Mouse (Mus musculus) MN1 (cell line): ENCODE measurements around the gene 4930518I15Rik.
"Not testable (repeated sequence)": the region's sequence is repeated elsewhere in the genome, so short reads cannot be mapped to it uniquely, and the experiment has no call there.

Source experiments
- DNase-seq: peaks from one replicate; pipeline ENCODE4 v3.0.0-alpha.2; 2016; ENCODE audit warnings: low spot score

Gene 4930518I15Rik

DNA sequence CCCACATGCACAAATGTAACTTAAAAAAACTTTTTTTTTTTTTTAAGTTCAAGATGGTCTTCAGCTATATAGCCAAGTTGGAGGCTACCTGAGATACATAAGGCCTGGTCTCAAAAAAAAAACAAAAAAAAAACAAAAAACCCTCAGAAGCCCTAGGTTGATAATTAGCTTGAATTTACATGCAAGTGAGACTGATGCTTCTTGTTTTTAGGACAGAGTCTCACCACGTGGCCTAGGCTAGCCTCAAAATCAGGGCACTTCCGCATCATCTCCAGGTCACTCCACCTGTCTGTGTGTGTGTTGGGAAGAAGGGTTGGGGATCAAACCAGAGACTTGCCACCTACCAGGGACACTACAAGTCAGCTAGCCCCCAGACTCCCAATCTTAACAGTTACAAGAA, at the start of gene 4930518I15Rik:
Gene 4930518I15Rik, minus strand, starts transcription at position 112 of the 400 bp plus-strand sequence.
- no peak for DNase-seq

DNA sequence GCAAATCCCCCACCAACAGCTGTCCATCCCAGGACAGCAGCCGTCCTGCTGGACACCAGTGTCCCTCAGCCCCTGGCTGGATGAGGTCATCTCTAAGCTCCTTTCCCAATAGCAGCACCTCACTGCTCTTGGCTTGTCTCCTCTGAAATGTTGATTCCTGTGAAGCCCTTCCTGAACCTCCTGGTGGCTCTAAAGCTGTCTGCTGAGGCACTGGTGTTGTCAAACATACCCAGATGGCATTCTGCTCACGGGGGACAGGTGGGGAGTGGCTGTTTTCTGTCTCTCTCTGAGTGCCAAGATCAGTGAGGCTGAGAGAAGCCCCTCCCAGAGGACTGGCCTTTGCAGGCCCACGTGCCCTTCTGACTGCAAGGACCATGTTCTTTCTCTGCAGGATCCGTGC, 48.2 kb upstream of the 4930518I15Rik start:
- not testable (repeated sequence) for DNase-seq

DNA sequence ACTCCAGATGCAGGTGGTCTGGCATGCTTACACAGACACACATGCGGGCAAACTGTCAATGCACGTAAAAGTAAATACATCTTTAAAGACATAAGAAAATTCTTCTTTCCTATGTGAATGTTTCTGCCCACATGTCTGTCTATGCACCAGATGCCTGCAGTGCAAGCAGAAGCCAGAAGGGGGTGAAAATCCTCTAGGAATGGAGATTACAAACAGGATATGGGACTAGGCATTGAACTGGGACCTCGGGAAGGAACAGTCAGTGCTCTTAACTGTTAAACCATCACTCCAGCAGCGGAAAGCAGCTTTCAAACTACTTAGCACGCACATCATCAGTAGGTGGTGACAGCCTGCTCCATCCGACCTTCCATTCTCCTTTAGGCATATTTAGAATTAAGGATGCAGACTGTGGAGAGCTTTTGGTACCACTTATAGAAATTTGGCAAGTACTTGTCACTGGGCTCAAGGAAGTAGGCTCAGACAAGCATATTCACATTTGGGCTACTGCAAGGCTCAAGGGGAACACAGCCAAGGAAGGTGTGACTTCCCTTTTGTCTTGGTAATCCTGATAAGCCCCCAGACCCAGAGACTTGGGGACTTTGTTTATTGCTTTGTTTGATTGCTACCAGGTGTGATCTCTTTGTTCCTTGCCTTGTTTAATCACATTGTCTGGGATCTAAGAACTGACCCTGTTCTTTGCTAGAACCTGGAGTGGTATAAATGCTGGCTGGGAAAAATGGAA, 47.4 kb upstream of the 4930518I15Rik start:
- DNase-seq, result peak; percentile 58

DNA sequence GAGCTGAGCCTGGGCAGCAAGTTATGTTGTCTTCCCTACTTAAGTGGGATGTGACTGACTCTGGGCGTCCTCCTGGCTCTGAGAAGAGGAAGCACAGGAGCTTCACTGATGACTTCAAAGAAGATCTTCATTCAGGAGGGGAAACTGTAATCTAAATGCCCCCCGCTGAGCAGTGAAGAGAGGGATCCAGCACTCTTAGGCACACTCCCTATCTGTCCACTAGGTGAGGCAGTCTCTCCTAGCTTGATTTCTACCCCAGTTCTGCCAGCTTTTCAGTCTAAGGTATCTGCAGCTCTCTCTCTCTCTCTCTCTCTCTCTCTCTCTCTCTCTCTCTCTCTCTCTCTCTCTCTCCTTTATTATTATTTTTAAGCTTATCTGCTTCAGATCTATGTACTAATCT, 45.6 kb upstream of the 4930518I15Rik start:
- no peak for DNase-seq

DNA sequence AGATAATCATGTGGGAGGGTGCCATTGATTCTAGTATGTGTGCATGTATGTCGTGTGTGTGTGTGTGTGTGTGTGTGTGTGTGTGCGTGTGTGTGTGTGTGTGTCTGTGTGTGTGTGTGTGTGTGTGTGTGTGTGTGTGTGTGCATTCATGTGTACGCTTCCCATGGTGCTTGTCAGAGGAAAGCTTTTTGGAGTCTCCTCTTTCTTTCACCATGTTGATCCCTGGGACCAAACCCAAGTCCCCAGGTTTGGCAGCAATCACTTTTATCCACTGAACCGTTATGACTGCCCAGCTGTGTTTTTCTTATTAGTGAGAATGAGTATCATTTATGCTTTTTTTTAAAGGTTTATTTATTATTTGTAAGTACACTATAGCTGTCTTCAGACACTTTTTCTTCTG, 44.7 kb upstream of the 4930518I15Rik start:
- not testable (repeated sequence) for DNase-seq

DNA sequence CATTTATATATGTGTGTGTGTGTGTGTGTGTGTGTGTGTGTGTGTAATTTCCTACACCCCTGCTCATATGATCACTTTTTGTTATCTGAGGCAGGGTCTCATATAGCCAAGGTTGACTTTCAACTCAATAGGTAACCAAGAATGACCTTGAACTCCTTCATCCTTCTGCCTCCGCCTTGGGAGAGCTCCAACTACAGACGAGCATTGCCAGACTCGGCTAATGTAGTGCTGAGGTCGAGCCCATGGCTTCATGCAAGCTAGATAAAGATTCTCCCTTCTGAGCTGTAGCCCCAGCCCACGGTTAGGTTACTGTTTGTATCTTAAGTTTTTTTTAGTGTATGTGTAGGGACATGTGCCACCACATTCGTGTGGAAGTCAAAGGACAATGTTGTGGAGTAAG, 44.1 kb upstream of the 4930518I15Rik start:
- no peak for DNase-seq

DNA sequence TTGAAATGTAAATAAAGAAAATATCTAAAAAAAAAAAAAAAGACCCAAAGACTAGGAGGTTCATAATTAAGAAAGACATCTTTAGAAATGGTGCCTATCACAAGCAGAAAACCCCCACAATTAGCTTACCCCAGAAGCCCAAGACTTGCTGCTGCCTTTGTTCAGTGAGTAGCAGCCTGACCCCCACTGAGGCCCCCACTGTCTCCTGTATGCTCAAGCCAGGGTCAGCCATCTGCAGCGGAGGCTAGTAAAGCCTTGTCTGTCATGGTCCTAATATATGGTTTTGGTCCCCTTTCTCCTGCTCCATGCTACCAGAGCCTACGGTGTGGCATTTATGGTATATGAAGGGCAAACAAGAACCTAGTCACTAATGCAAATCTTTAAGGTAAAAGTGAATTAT, 43.6 kb upstream of the 4930518I15Rik start:
- no peak for DNase-seq

DNA sequence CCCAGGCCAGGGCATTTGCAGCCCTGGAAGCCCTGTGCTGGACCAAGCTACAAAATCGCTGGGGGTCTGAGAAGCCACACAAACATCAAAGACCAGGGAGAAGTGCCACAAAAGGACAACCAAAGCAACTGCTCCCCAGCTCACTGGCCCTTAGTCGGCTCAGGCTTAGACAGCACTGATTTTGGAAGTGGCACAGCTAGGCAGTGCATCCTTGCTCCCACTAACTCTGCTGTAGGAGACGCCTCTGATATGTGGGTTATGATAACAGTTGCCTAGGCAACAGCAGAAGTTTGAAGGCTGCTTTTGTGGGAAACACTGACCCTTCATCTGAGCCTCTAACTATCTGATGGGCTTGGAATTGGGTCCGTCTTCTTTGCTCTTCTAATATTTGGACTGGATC, 41.4 kb upstream of the 4930518I15Rik start:
- no peak for DNase-seq

DNA sequence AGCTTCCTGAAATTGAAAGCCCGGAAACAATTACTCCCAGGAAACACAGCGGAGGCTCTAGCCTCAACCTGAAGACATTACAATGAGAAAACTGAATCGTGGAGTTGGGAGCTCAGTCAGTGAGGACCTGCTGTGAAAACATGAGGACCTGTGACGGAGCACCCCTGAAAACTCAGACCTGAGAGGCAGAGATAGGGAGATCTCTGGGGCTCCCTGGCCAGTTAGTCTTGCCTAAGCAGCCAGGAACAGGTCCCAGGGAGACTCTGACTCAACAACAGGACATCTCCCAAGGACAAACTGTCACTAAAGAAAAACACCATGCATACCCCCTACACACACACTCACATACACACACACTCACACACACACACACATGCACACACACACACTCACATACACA, 40.6 kb upstream of the 4930518I15Rik start:
- no peak for DNase-seq

DNA sequence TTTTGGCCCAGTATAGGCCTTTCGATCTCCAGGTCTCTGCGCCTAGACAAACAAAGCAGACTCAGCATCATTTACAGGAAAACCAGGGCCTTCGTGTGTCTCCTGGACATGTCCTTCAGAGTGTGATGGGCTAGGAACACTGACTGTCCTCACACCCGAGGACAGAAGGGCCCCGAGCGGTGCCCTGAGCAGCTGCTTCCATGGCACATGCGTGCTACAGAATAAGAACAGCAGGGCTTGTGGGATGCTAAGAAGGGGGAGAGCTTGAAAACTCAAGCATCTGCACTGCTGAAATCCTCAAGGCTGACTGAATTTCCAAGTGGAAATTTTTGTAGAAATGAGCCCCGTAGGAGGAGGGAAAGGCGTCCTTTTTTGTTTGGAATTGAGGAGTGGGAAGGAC, 39.3 kb upstream of the 4930518I15Rik start:
- DNase-seq, result no peak

DNA sequence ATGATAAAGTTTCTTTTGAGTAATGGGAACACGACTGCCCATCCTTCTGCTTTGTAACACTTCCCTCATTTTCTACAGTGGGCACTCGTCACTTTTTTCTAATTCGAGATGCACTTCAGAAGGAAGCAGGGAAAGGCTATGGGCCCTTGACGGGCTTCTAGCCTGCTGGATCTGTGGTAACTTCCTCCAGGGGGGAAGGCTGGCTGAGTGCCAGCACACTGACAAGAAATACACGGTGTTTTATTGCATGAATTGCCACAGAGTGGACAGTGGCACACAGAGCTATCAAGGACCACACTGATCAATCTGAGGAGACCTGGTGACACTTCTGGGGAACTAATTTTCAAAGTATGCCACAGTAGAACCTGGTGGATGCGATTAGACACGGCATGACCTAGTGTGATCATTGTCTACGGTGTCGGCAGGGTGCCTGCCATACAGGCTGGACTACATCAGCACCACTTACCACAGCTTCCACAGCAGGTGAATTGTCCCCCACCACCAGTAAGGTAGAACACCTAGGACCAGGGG, 38.7 kb upstream of the 4930518I15Rik start:
- DNase-seq, result no peak

DNA sequence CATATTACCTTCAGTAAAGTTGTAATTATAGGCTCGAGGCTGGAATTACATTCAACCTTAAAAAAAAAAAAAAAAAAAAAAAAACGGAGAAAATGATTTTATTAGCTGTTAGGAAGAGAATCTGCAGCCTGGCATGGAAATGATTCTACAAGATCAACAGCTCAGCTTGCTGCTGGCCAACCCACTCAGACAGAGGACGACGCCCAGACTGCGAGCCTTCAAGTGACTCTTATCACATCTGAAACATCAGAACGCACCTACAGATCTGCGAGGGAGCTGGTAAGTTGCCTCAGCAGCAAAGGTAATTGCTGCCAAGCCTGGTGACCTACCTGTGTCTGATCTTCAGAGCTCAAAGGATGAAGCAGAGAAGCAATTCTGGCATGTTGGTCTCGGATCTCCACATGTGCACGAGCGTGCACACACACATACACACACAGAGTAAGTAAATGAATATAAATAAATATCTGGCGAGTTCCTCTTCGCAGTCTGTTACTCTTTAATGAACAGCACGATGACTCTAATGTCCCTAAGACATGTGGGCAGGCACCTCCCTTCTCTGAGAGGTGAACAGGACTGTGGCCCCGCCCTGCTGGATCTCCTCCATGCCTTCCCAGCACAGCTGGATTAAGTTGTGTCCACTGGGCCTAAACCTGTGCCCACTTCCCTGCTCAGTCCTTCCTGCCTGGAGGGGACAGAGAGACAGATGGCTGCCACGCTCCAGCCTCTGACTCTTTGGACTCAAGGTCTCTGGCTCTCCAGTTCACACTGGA, 36.9 kb upstream of the 4930518I15Rik start:
- no peak for DNase-seq

DNA sequence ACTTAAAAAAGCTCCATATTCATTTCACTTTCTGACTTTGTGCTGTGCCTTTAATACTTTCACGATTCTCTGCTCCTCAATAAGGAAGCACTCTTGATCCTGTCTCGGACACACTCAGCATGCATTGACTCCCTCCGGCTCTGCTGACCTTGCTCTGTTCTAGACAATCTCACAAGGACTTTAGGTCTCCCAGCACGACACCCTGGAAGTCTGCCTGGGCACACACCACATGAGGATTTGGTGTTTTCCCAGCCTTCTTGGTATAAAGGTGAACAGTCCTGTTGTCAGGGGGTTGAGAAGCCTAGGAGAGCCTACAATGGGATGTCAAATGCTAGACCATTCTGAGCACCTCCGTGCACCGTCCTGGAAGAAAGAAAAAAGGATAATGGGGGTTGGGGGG, 35.1 kb upstream of the 4930518I15Rik start:
- DNase-seq, result no peak

DNA sequence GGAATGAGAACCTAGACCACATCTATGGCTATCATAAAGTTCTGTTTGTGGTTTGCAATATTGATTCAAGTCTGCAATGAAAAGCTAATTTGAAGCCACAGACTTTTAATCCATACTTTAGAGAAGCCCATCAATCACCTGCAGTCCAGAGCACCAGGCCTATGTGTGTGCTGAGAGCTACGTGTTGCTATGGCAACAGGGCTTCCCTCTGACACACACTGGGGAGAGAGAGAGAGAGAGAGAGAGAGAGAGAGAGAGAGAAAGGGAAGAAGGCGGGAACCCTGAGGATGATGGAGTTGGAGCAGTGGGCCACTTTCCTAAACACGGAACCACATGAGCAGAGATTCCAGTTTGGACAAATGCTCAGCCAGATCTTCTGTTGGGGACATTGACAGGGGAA, 34.5 kb upstream of the 4930518I15Rik start:
- DNase-seq, result peak; percentile 41

DNA sequence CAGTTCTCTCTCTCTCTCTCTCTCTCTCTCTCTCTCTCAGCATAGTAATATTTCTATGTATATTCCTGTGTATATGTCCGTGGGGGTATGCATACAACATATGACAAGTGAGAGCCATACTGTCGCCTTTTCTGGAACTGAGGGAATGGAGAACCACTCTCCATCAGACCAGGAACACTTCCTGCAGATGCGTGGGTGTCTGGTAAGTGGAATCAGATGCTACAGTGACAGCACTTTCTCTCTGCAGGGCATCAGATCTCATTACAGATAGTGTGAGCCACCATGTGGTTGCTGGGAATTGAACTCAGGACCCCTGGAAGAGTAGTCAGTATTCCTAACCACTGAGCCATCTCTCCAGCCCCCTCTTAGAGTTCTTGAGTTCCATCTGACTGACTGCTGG, 30.7 kb upstream of the 4930518I15Rik start:
- no peak for DNase-seq

DNA sequence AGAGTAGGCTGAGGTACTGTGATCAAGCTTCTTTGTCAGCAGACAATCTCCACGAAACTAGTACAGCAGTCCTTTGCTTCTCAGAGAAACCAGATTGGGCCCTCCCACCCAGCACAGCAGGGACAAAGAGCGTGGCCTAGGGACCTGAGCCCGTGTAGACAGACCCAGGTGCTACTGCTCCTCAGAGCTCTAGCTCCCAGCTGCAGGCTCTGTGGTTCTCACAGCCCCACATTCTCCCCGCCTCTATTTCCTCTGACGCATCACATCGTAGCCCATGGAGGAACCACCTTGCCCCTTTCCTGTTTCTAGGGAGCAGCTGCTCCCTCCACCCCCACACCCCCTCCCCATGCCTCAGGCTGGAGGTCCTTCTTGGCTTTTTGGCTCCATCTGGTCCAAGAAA, 29.3 kb upstream of the 4930518I15Rik start, which contains the start of gene Sla2:
Gene Sla2, minus strand, starts transcription at position 176 of the 400 bp plus-strand sequence.
- DNase-seq, result no peak

DNA sequence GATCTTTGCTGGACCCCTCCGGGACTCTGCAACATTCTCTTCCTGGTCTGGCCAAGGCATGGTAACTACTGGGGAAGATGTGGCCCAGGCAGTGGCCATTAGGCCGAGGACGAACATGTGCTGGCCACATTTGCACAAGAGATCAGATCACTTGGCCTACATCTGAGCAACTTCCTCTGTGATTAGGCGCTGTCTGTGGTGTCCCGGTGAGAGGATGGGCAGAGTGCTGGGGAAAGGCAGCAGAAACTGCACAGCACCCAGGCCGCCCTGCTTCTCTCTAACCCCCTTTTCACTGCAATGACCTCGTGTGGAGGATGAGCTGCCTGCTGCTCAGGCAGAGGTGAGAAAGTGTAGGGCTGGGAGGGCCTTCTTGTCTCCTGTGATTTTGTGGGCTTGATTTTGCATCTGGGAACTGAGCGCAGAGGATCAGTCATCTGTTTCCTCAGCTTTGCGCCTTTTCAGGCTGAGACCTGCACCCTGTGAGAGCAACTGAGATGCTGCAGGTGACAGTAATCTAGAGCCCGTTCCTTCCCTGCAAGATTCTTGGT, 28.4 kb upstream of the 4930518I15Rik start:
- no peak for DNase-seq

DNA sequence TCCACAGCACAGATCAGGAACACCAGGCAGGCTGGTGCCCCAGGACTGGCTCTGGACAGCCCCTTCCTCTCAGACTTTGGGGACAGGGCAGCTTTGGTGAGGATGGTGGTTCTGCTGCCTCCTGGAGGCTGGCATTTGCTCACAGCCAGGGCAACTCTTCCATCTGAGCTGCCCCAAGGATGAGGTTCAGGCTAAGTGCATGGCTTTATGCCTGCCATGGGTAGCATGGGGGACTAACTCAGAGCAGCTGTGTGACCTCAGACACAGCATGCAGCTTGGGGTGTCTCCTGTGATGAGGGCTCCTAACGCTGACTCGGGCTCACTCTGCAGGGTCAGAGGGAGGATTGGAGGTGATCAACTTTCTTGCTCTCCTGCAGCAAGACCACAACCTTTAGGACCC, 27.9 kb upstream of the 4930518I15Rik start:
- not testable (repeated sequence) for DNase-seq

DNA sequence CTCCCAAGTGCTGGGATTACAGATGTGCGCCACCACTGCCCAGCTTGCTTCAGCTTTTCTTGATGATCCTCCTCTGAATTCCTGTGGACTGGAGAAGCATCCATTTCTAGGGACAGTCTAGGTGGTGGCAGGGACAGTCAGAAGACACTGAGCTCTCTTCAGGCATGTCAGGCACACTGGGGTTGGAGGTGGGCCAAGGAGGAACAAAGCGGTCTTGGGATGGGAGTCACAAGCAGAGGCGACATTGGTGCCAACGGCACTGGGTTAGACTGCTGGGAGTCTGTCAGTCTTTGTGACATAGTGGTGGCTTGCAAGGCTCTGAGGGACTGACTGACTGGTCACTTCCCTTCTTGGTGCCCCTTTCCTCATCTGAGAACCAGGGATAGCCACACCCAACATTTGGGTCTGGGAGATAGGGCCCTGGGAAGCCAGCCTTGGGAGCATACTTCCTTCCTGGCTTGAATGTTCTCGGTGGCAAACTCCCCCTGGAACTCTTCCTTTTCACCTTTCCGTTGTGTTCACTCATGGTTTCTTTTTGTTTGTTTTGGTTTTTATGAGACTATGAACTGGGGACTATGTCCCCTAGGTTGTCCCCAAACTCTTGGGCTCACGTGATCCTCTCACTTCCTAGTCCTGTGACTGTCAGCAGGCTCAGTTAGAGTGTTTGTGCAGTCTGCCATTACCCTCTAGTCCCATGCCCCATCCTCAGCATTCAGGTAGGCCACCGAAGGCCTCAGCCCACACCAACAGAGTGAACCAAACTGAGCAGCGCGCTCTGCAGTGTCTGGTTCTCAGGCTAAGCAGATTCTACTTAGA, 26.9 kb upstream of the 4930518I15Rik start:
- DNase-seq, result no peak

DNA sequence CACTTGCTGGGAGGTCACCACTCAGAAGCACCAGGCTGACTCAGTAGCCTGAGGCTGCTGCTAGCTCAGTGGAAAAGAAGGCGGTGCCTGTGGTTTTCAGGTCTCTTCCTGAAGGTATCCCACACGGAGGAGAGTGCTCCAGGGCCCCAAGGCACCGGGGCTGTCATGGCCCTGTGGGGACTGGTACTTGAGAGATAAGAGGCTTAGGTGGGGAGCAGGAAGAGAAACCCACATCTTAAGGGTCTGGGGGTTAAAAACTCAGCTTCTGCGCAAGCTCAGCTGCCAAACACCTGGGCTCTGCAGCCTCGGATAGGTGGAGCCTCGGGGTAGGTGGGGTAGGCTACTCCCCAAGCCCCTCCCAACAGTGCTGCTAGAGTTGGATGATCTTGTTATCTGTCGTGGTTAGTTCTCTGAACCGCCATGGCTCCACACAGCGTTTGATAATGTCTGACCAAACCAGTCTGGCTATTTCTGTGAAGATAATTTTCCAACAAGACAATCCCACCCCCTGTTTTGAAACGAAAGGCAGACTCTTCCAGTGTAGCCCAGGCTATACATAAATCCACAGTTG, 24.8 kb upstream of the 4930518I15Rik start:
- DNase-seq, result no peak

DNA sequence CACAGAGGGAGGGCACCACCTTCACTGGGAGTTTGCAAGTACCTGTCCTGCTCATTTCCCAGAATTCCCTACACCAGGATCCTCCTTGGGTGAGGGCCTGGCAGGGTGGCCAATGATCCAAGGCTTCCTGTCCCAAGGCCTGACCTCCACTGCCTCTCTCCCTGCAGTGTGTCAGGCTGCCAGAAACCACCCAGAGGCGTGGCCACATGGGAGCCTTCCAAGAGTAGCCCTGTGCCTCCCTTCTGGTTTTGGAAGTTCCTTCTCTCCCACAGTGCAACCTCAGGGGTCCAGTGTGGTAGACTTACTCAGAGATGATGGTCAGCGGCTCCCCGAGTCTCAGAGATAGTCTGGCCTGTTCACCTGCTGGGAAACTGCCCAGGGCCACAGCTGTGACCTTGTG, 21.8 kb upstream of the 4930518I15Rik start:
- no peak for DNase-seq

DNA sequence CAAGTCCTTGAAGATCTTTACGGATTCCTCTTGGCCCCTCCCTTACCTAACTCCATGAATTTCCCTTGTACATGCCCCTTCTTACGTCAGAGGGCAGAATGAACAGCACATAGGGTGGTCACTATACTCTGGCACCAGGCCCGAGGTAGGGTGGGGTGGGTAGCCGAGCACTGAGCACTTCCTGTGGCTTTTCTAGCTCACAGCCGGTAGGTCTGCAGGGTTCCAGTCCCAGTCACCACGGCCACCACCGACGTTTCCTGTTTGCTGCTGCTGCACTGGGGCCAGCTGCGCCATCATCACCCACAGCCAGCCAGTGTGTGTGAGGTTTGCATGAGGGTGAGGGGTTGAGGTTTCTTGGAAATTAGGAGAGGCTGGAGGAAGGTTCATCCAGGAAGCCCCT, 20.0 kb upstream of the 4930518I15Rik start:
- DNase-seq, result no peak
